Mouse (Mus musculus) adrenal gland, adult (tissue): ENCODE results near the gene Atp6v1fnb.

ENCODE experiments used
- DNase-seq, 2 experiments: peaks; one replicate each; pipeline ENCODE4 v3.0.0; 2022 to 2023; ENCODE audit warnings: low spot score in 1 of 2; ENCODE audit not compliant: inconsistent age in 2 of 2

Atp6v1fnb gene

DNA sequence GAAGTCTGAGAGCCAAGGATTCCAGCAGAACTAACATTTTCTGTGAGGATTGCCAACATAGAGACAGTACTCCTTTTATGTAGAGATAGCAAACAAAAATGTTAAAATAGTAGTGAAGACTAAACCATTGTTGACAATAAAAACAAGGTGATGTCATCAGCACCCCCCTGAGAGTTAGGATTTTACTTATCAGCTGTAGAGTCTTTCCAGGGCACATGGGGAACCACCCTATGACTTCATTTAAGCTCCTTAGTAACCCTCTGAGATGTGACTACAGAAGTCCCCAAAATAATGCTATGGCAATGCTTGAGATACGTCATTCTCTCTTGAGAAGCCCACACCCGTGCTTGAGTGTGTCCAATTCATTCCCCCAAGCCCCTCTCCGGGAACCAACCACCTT lies 7.8 kb upstream of the Atp6v1fnb start:
- DNase-seq, result no peak

DNA sequence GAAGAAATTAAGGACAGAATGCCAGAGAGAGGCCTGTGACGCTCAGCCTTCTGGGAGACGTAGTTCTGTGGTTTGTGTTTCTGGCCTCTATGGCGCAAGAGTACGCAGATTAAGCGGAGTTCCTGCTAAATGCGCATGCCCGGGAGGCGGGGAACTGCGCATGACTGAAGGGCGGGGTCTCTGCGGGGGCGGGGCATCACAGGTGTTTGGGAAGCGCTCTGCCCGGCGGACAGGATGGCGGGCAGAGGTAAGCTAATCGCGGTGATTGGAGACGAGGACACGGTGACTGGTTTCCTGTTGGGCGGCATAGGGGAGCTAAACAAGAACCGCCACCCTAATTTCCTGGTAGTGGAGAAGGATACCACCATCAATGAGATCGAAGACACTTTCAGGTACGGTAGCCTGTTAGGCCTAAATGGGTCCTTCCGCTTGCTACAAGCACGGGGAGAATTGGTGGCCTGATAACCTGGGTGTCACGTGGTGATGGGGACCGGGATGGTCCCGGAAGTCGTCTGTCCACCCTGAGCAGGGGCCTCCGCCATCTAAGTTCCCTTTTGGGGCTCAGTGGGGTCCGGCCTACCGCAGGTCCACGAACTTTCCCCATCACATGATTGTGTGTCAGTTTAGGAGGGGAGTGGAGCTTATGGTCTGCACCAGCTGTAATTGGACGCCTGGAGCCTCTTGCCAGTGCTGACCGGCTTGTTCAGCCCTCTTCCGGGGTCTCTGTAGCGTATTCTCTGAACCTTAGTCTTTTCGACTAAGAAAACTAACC lies 3.5 kb upstream of the Atp6v1fnb start, which contains the start of gene Atp6v1f:
Gene Atp6v1f (plus strand): TSS at position 136 of the 772 bp plus-strand sequence.
- DNase-seq, result peak; percentile 93 to 98

DNA sequence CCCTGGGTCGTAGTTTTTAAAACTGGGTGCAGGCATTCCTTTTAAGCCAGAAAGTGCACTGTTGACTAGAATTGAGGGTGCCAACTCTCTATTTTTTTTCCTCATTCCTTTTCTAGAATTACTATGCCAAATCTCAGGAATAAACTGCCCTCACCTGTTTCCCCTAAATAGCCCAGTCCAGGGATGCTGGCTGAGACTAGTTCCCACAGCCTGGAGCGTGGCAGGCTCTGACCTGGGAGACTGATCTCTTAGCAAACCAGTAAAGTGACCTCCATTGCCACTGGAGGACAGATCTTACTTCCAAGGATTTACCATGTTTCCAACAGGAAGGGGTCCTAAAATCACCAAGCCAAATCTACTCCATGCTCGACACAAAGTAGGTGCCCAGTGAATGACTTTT lies 2.4 kb upstream of the Atp6v1fnb start:
- DNase-seq, result no peak

DNA sequence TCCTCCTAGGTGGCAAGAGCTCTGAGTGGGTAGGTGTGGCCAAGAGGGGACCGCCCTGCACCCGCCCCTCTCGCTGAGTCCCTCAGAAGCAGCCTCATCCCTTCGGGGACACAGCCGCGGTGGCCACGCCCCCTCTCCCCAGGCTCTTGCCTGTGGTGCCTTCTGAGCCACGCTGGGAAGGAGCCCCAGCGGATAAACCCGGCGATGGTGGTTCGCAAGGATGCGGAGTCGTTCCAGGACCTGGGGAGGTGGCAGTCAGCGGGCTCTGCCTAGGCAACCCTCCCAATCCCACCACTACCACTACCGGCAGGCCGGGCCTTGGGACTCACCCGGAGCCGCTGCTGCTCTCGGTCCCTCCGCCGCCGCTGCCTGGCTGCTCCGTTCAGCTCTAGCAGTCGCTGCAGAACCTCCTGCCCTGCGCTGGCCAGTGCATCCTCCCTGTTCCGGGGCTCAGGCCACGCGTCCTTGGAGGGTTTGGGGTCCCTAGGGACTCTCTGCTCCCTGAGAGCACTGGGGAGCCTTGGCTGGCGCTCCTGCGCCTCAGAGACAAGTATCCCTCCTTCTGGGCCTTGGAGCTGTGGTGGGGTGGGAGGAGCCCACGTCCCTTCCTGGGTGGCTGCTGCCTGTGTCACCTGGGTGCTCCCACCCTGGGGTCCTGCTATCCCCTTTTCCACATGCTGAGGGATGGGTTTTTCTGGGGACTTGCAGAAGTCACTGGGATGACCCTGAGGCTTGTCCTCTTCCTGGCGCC lies 2.9 kb downstream of the Atp6v1fnb start:
- DNase-seq, result peak; percentile 91 to 96

DNA sequence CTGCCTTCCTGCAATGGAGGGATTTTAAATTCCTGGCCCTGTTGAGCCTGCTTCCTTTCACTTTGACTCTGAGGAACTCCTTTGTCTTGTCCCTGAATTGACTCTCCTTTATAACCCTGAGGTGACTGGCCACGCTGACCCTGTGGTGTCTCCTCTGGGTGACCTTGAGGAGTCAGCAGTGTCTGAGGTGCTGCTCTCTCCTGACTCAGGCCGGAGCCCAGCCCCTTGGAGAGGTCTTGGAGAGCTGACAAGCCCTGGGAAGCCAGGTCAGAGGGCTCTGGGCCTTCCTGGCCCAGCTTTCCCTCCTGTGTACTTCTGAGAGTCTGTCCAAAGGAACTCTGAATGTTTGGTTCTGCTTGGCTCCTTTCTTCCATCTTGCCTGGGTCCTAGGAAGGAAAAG lies 3.5 kb downstream of the Atp6v1fnb start:
- DNase-seq, result peak; percentile 23 to 64

GRCm38 (mm10) chr6:29482691-29483090 lies 11.5 kb downstream of the Atp6v1fnb start:
- DNase-seq, result no peak

GRCm38 (mm10) chr6:29484716-29485559 lies 13.7 kb downstream of the Atp6v1fnb start:
- DNase-seq, result peak; percentile 51 to 84

GRCm38 (mm10) chr6:29485951-29486350 lies 14.7 kb downstream of the Atp6v1fnb start:
- DNase-seq, result no peak

- DNase-seq, result peak; percentile 26 to 71
Observed at GRCm38 (mm10) chr6:29494101-29494500, 22.9 kb downstream of the Atp6v1fnb start.

DNA sequence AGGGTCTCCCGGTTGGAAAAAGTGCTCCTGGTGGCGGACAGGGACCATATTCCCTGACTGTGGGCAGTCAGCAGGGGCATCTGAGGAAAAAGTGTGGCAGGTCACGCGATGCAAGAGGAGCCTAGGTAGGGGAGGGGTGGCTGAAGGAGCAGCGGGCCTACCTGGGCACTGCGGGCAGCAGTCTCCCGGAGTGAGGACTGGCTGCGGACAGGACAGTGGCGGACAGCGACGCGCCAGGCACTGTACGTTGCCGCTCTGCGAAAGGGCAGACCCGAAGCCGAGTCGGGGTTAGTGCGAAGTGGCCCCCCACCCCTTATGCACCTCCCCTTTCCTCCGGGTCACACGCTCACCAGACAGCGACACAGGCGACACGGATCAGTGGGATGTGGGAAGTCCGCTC lies 25.0 kb downstream of the Atp6v1fnb start:
- no peak for DNase-seq

GRCm38 (mm10) chr6:29497791-29498190 lies 26.6 kb downstream of the Atp6v1fnb start:
- DNase-seq, result no peak

- DNase-seq, result no peak
Observed at GRCm38 (mm10) chr6:29500177-29500576, 28.9 kb downstream of the Atp6v1fnb start.

DNA sequence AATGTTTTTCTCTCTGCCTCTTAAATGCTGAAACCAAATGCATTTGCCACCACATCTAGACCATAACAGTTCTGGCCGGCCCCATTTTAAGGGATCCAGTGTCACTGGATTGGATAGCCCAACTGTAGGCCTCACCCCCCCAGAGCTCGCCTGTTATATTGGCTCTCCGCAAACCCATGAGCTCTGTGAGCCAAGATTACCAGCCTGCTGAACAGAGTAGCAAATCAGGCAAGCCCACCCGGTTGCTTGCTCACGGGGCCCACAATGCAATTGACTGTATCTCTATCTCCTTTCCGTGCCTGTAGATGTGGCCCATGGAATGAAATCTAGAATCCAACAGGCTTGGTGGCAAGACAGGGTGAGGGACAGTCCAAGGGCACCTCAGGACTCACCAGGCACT lies 29.6 kb downstream of the Atp6v1fnb start:
- DNase-seq, result no peak

DNA sequence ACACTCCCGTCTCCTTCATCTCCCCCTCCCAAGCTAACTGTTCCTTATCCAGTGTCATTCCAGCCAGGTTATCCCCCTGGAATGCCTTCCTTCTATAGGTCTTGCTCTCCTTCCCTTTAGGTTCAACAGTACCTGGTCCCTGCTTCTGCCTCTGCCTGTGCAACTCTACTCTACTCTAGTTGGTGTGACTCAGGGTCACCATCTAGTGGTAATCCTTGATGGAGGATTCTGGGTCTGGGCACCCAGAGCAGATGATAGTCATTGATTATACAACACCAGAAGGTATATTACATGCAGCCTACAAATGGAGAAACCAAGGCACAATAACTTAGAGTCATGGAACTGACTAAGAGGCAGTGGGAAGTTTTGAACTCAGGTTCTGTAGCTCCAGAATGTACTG lies 30.4 kb downstream of the Atp6v1fnb start:
- DNase-seq, result peak in 1 of 2 experiments; percentile 35

- no peak for DNase-seq
Observed at GRCm38 (mm10) chr6:29505493-29505892, 34.3 kb downstream of the Atp6v1fnb start.

- DNase-seq, result no peak
Observed at GRCm38 (mm10) chr6:29506834-29507233, 35.6 kb downstream of the Atp6v1fnb start.

GRCm38 (mm10) chr6:29507447-29508309 lies 36.4 kb downstream of the Atp6v1fnb start, which contains the start of gene Kcp:
TSS of gene Kcp (minus strand) at chr6:29507952.
- peak in 1 of 2 experiments; percentile 39 for DNase-seq

DNA sequence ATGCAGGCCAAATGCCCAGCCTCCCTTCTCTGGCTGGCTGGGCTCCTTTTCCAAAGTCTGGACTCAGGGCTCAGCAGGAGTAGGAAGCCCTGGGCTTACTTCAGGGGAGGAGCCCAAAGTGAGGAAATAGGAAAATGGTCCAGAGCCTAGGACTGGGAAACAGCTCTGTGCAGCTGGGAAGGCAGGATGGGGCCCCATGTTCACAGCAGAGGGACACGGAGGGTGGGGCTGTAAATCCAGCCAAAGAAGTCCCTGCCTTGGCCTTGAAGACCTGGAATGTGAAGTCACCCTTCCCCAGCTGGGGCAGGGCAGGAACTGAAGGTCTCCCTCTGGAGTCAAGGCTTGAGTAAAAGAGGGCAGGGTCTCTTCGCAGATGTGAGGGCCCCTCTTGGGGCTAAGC lies 37.8 kb downstream of the Atp6v1fnb start:
- no peak for DNase-seq

GRCm38 (mm10) chr6:29513284-29513683 lies 42.0 kb downstream of the Atp6v1fnb start:
- peak; percentile 45 to 59 for DNase-seq

DNA sequence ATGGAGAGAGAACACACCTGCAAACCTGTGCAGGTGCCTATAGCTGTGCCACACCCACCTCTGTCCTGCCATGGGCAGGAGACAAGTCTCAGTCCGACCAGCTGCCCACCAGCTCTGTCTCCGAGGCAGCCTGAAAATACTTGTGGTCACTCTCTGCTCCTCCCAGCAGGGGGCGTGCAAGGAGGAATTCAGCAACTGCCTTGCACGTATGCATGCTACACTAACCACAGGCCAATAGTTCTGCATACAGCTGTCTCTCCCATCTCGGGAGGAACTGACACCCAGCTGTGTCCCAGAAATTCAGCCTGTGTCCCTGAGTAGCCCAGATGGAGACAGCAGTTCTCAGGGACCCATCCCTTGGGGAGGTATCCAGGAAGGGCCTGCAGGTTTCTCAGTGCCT lies 45.9 kb downstream of the Atp6v1fnb start:
- DNase-seq, result peak; percentile 73 to 90
